8 mouse cellular contexts compared by ENCODE assay signal in the genomic region with DNA sequence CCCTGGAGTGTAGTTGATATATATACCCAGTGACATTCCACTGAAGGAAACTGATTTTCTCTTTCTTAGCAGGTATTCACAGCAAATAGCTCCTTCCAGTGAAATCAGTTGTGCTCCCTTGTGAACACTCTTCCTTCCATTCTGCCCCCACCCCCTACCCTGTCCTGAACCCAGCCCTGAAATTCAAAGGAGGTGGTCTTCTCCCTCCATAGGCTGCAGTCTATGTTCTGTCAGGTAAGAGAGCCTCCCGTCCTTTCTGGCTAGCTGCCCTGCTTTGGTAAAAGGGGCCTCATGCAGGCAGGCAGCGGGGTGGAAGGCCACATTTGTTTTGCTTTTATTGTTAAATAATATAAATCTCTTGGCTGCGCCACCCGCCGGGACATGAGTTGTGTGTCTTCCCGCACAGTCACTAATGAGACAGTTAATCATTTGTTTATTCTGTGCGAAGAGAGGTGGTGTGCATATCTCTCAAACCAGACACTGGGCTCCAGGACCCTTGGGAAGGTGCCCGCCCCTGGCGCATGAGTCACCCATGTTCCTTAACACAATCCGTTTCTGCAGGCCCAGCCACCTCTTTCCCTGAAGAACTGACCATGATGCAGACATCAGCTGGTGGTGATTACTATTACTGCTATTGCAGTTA.
DNase-seq lines count a peak whose midpoint lies in the region; ATAC-seq lines count a peak whose summit lies in the region.

No protein-coding gene starts in this region.

- no peak overlapping the region for H3K4me2 ChIP-seq in lung, embryonic 15.5 days
- H3K4me2 ChIP-seq in intestine, embryonic 16.5 days (ENCODE audit: low read depth, low read length): no peak overlapping the region
- no peak overlapping the region for H3K4me2 ChIP-seq in neural tube, embryonic 11.5 days (ENCODE audit: low read depth)

- H3K4me3 ChIP-seq in lung, embryonic 15.5 days: no peak overlapping the region
- no peak overlapping the region for H3K4me3 ChIP-seq in intestine, embryonic 16.5 days (ENCODE audit: low read length)
- no peak overlapping the region for H3K4me3 ChIP-seq in neural tube, embryonic 11.5 days (ENCODE audit: low read depth, low read length)

- H3K27me3 ChIP-seq in lung, embryonic 15.5 days: no peaks in the 10 kb centered on the region
- no peaks in the 10 kb centered on the region for H3K27me3 ChIP-seq in intestine, embryonic 16.5 days (replicated peaks; ENCODE audit: control insufficient read depth, insufficient read depth, low read length)
- no peaks in the 10 kb centered on the region for H3K27me3 ChIP-seq in neural tube, embryonic 11.5 days (ENCODE audit: control insufficient read depth, insufficient read depth, low read length)

- no peaks in the 10 kb centered on the region for H3K9me3 ChIP-seq in lung, embryonic 15.5 days
- H3K9me3 ChIP-seq in intestine, embryonic 16.5 days (ENCODE audit: control insufficient read depth, low read length): no peaks in the 10 kb centered on the region
- H3K9me3 ChIP-seq in neural tube, embryonic 11.5 days (ENCODE audit: control insufficient read depth, low read length): no peaks in the 10 kb centered on the region

- no peak overlapping the region for H3K9ac ChIP-seq in lung, embryonic 15.5 days
- no peak overlapping the region for H3K9ac ChIP-seq in intestine, embryonic 16.5 days (ENCODE audit: low read depth, low read length)
- no peak overlapping the region for H3K9ac ChIP-seq in neural tube, embryonic 11.5 days (ENCODE audit: low read length)

- H3K4me1 ChIP-seq in lung, embryonic 15.5 days: peaks cover 13% of the 10 kb centered on the region
- peaks cover 10% of the 10 kb centered on the region; the same call in 1 of the 2 replicates for H3K4me1 ChIP-seq in intestine, embryonic 16.5 days (ENCODE audit: control insufficient read depth, insufficient read depth, low read length)
- peaks cover 19% of the 10 kb centered on the region for H3K4me1 ChIP-seq in neural tube, embryonic 11.5 days (ENCODE audit: control insufficient read depth, insufficient read depth, low read length)

- no peak overlapping the region for H3K27ac ChIP-seq in lung, embryonic 15.5 days
- H3K27ac ChIP-seq in intestine, embryonic 16.5 days (ENCODE audit: low read length): no peak overlapping the region
- no peak overlapping the region for H3K27ac ChIP-seq in neural tube, embryonic 11.5 days (ENCODE audit: low read depth, low read length)

- ATAC-seq in lung, embryonic 15.5 days (ENCODE audit: borderline replicate concordance, extremely low read depth, low FRiP score, low TSS enrichment): peak; percentile 85
- 0 out of 2 replicates have a peak, but pooled peaks have one; percentile 49 for ATAC-seq in erythroid progenitor cell, adult 5-6 weeks (replicated peaks; ENCODE audit: low FRiP score, poor library complexity, severe bottlenecking)
- ATAC-seq in intestine, embryonic 16.5 days: peak; percentile 96
- peak; percentile 80 for ATAC-seq in neural tube, embryonic 11.5 days (ENCODE audit: insufficient read depth, low FRiP score, low TSS enrichment)
- ATAC-seq in granulocyte monocyte progenitor cell, adult 5-6 weeks (replicated peaks; ENCODE audit: poor library complexity, severe bottlenecking): no peak

- DNase-seq in lung, adult 18-20 months: no peak
- DNase-seq in neural tube, embryonic 11.5 days (ENCODE audit: low spot score): peak; percentile 20
- no peak for DNase-seq in layer of hippocampus, adult 8-10 months (ENCODE audit: low spot score in 2 of 2)
- DNase-seq in frontal cortex, postnatal 25 days (ENCODE audit: low spot score in 2 of 2): no peak

- no peaks in the 10 kb centered on the region for H3K36me3 ChIP-seq in lung, embryonic 15.5 days
- no peaks in the 10 kb centered on the region for H3K36me3 ChIP-seq in intestine, embryonic 16.5 days (ENCODE audit: control insufficient read depth, insufficient read depth, low read length)
- H3K36me3 ChIP-seq in neural tube, embryonic 11.5 days (ENCODE audit: control insufficient read depth, insufficient read depth, low read length): no peaks in the 10 kb centered on the region

- WGBS in lung, embryonic 15.5 days: 23% methylated on average over 10 of the region's 10 CpGs
- 22% methylated on average over 10 of the region's 10 CpGs for WGBS in intestine, embryonic 16.5 days
- WGBS in neural tube, embryonic 11.5 days: 19% methylated on average over 10 of the region's 10 CpGs
